Mouse (Mus musculus) cerebellum, adult 2 months (tissue): ENCODE measurements around the gene Depdc5.

Experiments used
- CTCF ChIP-seq: fragments of 200-500 bp; IDR thresholded peaks from 2 replicates; pipeline ENCODE4 v1.5.1; 2011; ENCODE audit warnings: low read depth, mild to moderate bottlenecking, control low read depth, low read length, moderate library complexity, borderline replicate concordance; ENCODE audit not compliant: insufficient read depth
- POLR2A ChIP-seq: fragments of 200-500 bp; IDR thresholded peaks from 2 replicates; pipeline ENCODE4 v1.6.1; 2011; ENCODE audit warnings: low read length, control low read depth, borderline replicate concordance; ENCODE audit not compliant: insufficient read depth

DNA sequence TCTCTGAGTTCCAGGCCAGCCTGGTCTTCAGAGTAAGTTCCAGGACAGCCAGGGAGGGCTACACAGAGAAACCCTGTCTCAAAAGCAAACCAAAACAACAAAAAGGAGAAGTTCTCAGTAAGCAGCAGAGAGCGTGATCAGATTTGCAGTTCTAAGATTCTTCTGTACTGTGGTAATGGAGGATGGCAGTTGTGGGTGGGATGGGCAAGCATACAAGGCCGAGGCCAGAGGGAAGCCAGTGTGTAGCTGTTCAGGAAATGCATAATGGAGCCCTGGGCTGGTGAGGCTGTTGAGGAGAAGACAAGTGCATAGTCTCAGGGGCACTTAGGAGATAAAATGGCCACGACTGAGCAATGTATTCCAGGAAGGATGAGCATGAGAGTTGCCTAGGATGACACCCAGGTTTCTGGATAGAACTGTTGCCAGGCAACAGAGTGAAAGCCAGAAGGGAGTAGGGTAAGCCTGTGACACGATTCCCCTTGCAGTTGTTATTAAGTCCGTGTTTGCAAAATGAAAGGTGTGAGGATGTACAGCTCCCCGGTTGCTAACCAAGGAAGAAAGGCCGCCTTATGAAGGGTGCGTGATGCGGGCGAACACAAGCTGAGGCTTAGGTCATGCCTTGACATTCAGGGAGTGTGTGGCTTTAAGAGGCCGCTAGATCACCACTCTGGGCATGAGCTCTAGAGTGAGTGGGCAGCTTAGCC, 142.1 kb downstream of the Depdc5 start:
- no peak for TF ChIP-seq CTCF
- no peak for TF ChIP-seq POLR2A
